Mouse (Mus musculus): ENCODE measurements around the gene Prrx2.

The Prrx2 gene

GRCm38 (mm10) chr2:30834373-30835022, at the start of gene Prrx2:
TSS of gene Prrx2 (plus strand) at chr2:30834972.
- no peak for DNase-seq (ENCODE audit: low read depth, low spot score)

- no peak for DNase-seq (ENCODE audit: low read depth, low spot score)
Observed at GRCm38 (mm10) chr2:30787466-30787865, 47.3 kb upstream of the Prrx2 start.

GRCm38 (mm10) chr2:30792061-30792460, 42.7 kb upstream of the Prrx2 start:
- DNase-seq (ENCODE audit: low read depth, low spot score) = no peak

- no peak for DNase-seq (ENCODE audit: low read depth, low spot score)
Observed at GRCm38 (mm10) chr2:30794179-30795108, 40.3 kb upstream of the Prrx2 start.

- DNase-seq (ENCODE audit: low read depth, low spot score) = no peak
Observed at GRCm38 (mm10) chr2:30795271-30795888, 39.4 kb upstream of the Prrx2 start.

- no peak for DNase-seq (ENCODE audit: low read depth, low spot score)
Observed at GRCm38 (mm10) chr2:30795889-30796275, 38.9 kb upstream of the Prrx2 start.

GRCm38 (mm10) chr2:30796382-30796781, 38.4 kb upstream of the Prrx2 start:
- DNase-seq (ENCODE audit: low read depth, low spot score) = no peak

- no peak for DNase-seq (ENCODE audit: low read depth, low spot score)
Observed at GRCm38 (mm10) chr2:30799456-30799855, 35.3 kb upstream of the Prrx2 start.

GRCm38 (mm10) chr2:30800671-30801066, 34.1 kb upstream of the Prrx2 start:
- DNase-seq (ENCODE audit: low read depth, low spot score) = no peak

- DNase-seq (ENCODE audit: low read depth, low spot score) = no peak
Observed at GRCm38 (mm10) chr2:30801067-30801852, 33.5 kb upstream of the Prrx2 start.

GRCm38 (mm10) chr2:30803604-30804003, 31.2 kb upstream of the Prrx2 start, which contains the start of gene 1700001O22Rik:
TSS of gene 1700001O22Rik (minus strand) at chr2:30803661.
- no peak for DNase-seq (ENCODE audit: low read depth, low spot score)

- DNase-seq (ENCODE audit: low read depth, low spot score) = no peak
Observed at GRCm38 (mm10) chr2:30805983-30806382, 28.8 kb upstream of the Prrx2 start.

GRCm38 (mm10) chr2:30807147-30807647, 27.6 kb upstream of the Prrx2 start:
- DNase-seq (ENCODE audit: low read depth, low spot score) = no peak

GRCm38 (mm10) chr2:30807648-30808295, 27.0 kb upstream of the Prrx2 start, which contains the start of gene Ntmt1:
TSS of gene Ntmt1 (plus strand) at chr2:30807826.
- peak; percentile 99 for DNase-seq (ENCODE audit: low read depth, low spot score)

- DNase-seq (ENCODE audit: low read depth, low spot score) = no peak
Observed at GRCm38 (mm10) chr2:30808296-30808655, 26.5 kb upstream of the Prrx2 start.

- DNase-seq (ENCODE audit: low read depth, low spot score) = no peak
Observed at GRCm38 (mm10) chr2:30809503-30809902, 25.3 kb upstream of the Prrx2 start.

- no peak for DNase-seq (ENCODE audit: low read depth, low spot score)
Observed at GRCm38 (mm10) chr2:30810573-30810972, 24.2 kb upstream of the Prrx2 start.

- no peak for DNase-seq (ENCODE audit: low read depth, low spot score)
Observed at GRCm38 (mm10) chr2:30816383-30816782, 18.4 kb upstream of the Prrx2 start.

- no peak for DNase-seq (ENCODE audit: low read depth, low spot score)
Observed at GRCm38 (mm10) chr2:30819873-30820272, 14.9 kb upstream of the Prrx2 start.

GRCm38 (mm10) chr2:30821073-30821472, 13.7 kb upstream of the Prrx2 start:
- DNase-seq (ENCODE audit: low read depth, low spot score) = no peak

GRCm38 (mm10) chr2:30822460-30822859, 12.3 kb upstream of the Prrx2 start:
- no peak for DNase-seq (ENCODE audit: low read depth, low spot score)
